Mouse (Mus musculus) embryonic facial prominence, embryonic 14.5 days (tissue): ENCODE results near the gene Mrpl12. TPM values are rescaled to one million over a fixed set of nuclear protein-coding genes. Genes with fewer than 3 reads are reported as not detected.

ENCODE experiments used
- ATAC-seq: fragments of 200-750 bp; cut with Nextera tagmentation; 2 replicates; pipeline ENCODE4 v1.8.0; 2017; ENCODE audit warnings: low read depth, moderate number of reproducible peaks, moderate TSS enrichment
- DNase-seq: peaks from one replicate; pipeline ENCODE4 v3.0.0-alpha.2; 2015; ENCODE audit warnings: low spot score
- H3K27ac ChIP-seq: fragments of 300-500 bp; sonication (generic); replicated peaks from 2 replicates; pipeline ENCODE4 v1.5.1; 2014; ENCODE audit warnings: low read depth, mild to moderate bottlenecking, low read length, moderate library complexity
- H3K27me3 ChIP-seq: fragments of 300-500 bp; sonication (generic); replicated peaks from 2 replicates; pipeline ENCODE4 v1.6.1; 2014; ENCODE audit warnings: low read length; ENCODE audit not compliant: control insufficient read depth, insufficient read depth
- H3K36me3 ChIP-seq: fragments of 300-500 bp; sonication (generic); 2 replicates; pipeline ENCODE4 v1.6.1; 2014; ENCODE audit warnings: low read length, mixed read lengths; ENCODE audit not compliant: control insufficient read depth, insufficient read depth
- H3K4me1 ChIP-seq: fragments of 300-500 bp; sonication (generic); 2 replicates; pipeline ENCODE4 v1.6.1; 2014; ENCODE audit warnings: antibody characterized with exemption, low read length; ENCODE audit not compliant: control insufficient read depth, insufficient read depth
- H3K4me2 ChIP-seq: fragments of 300-500 bp; sonication (generic); 2 replicates; pipeline ENCODE4 v1.6.1; 2014; ENCODE audit warnings: low read depth, mild to moderate bottlenecking, low read length, moderate library complexity, mixed read lengths
- H3K4me3 ChIP-seq: fragments of 300-500 bp; sonication (generic); 2 replicates; pipeline ENCODE4 v1.5.1; 2014; ENCODE audit warnings: low read depth, mild to moderate bottlenecking, low read length
- H3K9ac ChIP-seq: fragments of 300-500 bp; sonication (generic); 2 replicates; pipeline ENCODE4 v1.6.1; 2014; ENCODE audit warnings: low read depth, mild to moderate bottlenecking, low read length, moderate library complexity, mixed read lengths
- H3K9me3 ChIP-seq: fragments of 300-500 bp; sonication (generic); 2 replicates; pipeline ENCODE4 v1.6.1; 2016; ENCODE audit warnings: low read length; ENCODE audit not compliant: control insufficient read depth
- WGBS: fragments of 180-500 bp; shearing (Covaris S2); extraction: QIAGEN DNeasy Blood & Tissue Kit; methylation state at CpG from one replicate; pipeline ENCODE4 v1.1.7; 2014; 5-methylcytosine and 5-hydroxymethylcytosine counted together
- polyA plus RNA-seq: library from polyadenylated mRNA; unstranded; fragments of >200 nt; fragmentation: Nextera tagmentation; extraction: Ambion mirVana; gene quantifications from 2 replicates; pipeline ENCODE4 v1.2.1, GENCODE M21; 2014

Mrpl12 gene
- polyA plus RNA-seq, 1 experiment from 2014 or later, result 148 TPM

GRCm38 (mm10) chr11:120452246-120452645 is 32.2 kb upstream of the Mrpl12 start:
- Histone ChIP-seq H3K9ac (no peak overlapping the region), H3K4me1 (no peaks in the 10 kb centered on the region; the same call in 1 of the 2 replicates), H3K4me2 (no peak overlapping the region), H3K27ac (no peak overlapping the region), H3K9me3 (no peaks in the 10 kb centered on the region), H3K36me3 (no peaks in the 10 kb centered on the region), H3K4me3 (no peak overlapping the region), H3K27me3 (no peaks in the 10 kb centered on the region)
- no peak for DNase-seq
- no peak for ATAC-seq
- WGBS, result 59% methylated on average over 3 of the region's 3 CpGs

DNA sequence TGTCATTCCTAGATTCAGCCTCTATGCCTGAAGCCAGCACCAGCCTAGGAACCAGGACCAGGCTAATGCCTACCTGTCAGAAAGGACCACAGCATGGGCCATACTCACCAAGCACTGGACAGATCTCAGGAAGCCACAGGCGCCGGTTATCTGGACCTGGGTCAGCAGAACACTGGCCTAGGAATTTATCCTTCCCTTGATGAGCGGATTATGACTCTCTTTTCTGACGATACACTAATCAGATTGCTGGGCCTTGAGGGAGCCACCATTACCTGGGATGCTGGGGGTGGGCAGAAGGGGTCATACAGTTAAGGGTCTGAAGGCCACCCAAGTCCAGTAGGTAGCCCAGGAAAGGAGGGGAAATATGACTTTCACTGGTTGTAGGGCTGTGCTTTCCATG is 31.1 kb upstream of the Mrpl12 start, which contains the start of gene Pde6g:
TSS of gene Pde6g (minus strand) at position 195 of the 400 bp plus-strand sequence.
- Histone ChIP-seq H3K9me3 (no peaks in the 10 kb centered on the region), H3K9ac (no peak within 1 kb of the TSS), H3K4me2 (no peak within 1 kb of the TSS), H3K4me1 (no peaks in the 10 kb centered on the region; the same call in 1 of the 2 replicates), H3K4me3 (no peak within 1 kb of the TSS), H3K27me3 (no peaks in the 10 kb centered on the region), H3K36me3 (no peaks in the 10 kb centered on the region), H3K27ac (no peak within 1 kb of the TSS)
- ATAC-seq (no peak), DNase-seq (no peak)
- WGBS, result 82% methylated on average over 4 of the region's 4 CpGs

DNA sequence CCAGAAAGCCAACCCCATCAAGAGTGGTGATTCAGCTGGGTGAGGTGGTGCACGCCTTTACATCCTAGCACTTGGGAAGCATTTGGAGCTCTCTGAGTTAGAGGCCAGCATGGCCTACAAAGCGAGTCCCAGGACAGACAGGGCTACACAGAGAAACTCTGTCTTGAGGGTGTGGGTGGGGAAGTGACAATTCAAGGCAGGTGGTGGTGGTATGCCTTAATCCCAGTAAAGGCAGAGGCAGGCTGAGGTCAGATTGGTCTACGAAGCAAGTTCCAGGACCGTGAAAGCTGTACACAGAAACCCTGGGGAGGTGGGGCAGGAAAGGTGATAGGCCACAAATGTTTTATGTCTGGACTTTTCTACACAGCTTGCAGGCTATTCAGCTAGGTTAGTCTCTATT is 29.4 kb upstream of the Mrpl12 start:
- H3K27ac ChIP-seq, result no peak overlapping the region
- no peak overlapping the region for H3K9ac ChIP-seq
- H3K9me3 ChIP-seq, result no peaks in the 10 kb centered on the region
- H3K4me2 ChIP-seq, result no peak overlapping the region
- no peak for ATAC-seq
- WGBS, result 86% methylated on average over 4 of the region's 4 CpGs
- no peak overlapping the region for H3K4me3 ChIP-seq
- H3K4me1 ChIP-seq, result no peaks in the 10 kb centered on the region; the same call in 1 of the 2 replicates
- no peaks in the 10 kb centered on the region for H3K27me3 ChIP-seq
- DNase-seq, result no peak
- H3K36me3 ChIP-seq, result peaks cover 8% of the 10 kb centered on the region; the same call in 1 of the 2 replicates

DNA sequence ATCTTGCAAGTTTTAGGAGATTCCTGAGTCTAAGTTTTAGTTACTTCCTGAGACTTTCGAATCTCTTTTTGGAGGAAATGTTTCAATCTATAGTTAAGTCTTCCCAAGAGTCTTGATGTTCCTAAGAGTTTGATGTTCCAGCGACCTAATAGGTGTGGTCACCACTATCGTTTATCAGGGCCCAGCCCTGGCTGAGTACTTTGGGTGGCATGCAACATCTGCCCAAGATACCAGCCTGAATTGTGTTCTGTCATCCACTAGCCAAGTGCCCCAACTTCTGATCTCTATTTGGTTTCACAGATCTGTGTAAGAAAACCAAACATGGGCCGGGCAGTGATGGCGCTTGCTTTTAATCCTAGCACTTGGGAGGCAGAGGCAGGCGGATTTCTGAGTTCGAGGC is 29.0 kb upstream of the Mrpl12 start:
- no peak for ATAC-seq
- H3K27ac ChIP-seq, result no peak overlapping the region
- no peaks in the 10 kb centered on the region for H3K27me3 ChIP-seq
- DNase-seq, result no peak
- no peaks in the 10 kb centered on the region for H3K9me3 ChIP-seq
- H3K4me2 ChIP-seq, result no peak overlapping the region
- no peak overlapping the region for H3K4me3 ChIP-seq
- 97% methylated on average over 7 of the region's 7 CpGs for WGBS
- no peaks in the 10 kb centered on the region; the same call in 1 of the 2 replicates for H3K4me1 ChIP-seq
- H3K36me3 ChIP-seq, result peaks cover 11% of the 10 kb centered on the region; the same call in 1 of the 2 replicates
- no peak overlapping the region for H3K9ac ChIP-seq

- Histone ChIP-seq H3K36me3 (peaks cover 30% of the 10 kb centered on the region), H3K4me2 (peak overlapping the region; percentile 72), H3K4me1 (no peaks in the 10 kb centered on the region; the same call in 1 of the 2 replicates), H3K4me3 (peak overlapping the region; percentile 71), H3K9me3 (no peaks in the 10 kb centered on the region), H3K9ac (peak overlapping the region; percentile 94), H3K27ac (peak overlapping the region; percentile 76), H3K27me3 (no peaks in the 10 kb centered on the region)
- no peak for DNase-seq
- 37% methylated on average over 14 of the region's 14 CpGs for WGBS
- ATAC-seq, result peak; percentile 14
These were observed 27.0 kb upstream of the Mrpl12 start for GRCm38 (mm10) chr11:120457370-120457769.

- Histone ChIP-seq H3K27me3 (no peaks in the 10 kb centered on the region), H3K36me3 (peaks cover 35% of the 10 kb centered on the region), H3K4me3 (peak within 1 kb of the TSS; percentile 71), H3K9ac (peak within 1 kb of the TSS; percentile 94), H3K4me1 (no peaks in the 10 kb centered on the region; the same call in 1 of the 2 replicates), H3K9me3 (no peaks in the 10 kb centered on the region), H3K27ac (peak within 1 kb of the TSS; percentile 76), H3K4me2 (peak within 1 kb of the TSS; percentile 72)
- DNase-seq (peak; percentile 94), ATAC-seq (peak; percentile 92)
- 6% methylated on average over 51 of the region's 62 CpGs for WGBS
These were observed 26.4 kb upstream of the Mrpl12 start, which contains the start of the genes Oxld1 and Ccdc137 for GRCm38 (mm10) chr11:120457772-120458751. Oxld1 (minus strand) TSS chr11:120458068. Ccdc137 (plus strand) TSS chr11:120458115.

DNA sequence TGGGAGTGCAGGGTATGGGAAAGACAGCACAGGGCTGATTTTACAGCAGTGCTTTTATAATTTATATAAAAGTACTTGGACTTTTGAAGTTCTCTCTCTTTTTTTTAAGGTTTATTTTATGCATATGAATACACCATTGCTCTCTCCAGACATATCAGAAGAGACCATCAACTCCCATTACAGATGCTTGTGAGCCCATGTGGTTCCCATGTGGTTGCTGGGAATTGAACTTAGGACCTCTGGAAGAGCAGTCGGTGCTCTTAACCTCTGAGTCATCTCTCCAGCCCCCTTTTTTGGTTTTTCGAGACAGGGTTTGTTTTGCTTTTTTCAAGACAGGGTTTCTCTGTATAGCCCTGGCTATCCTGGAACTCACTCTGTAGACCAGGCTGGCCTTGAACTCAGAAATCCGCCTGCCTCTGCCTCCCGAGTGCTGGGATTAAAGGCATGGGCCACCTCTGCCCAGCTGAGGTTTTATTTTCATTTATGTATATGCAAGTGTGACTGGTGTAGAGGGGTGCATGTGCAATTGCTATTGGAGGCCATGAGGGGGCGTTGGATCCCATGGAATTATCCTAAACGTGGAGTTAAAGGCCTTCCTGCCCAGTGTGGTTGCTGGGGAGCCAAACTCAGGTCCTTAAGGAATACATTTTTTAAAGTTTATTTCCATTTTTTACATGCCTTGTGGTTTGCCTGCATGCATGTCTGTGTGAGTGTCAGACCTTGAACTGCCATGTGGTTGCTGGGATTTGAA is 25.4 kb upstream of the Mrpl12 start:
- peak overlapping the region; percentile 94 for H3K9ac ChIP-seq
- DNase-seq, result no peak
- peak overlapping the region; percentile 71 for H3K4me3 ChIP-seq
- no peaks in the 10 kb centered on the region for H3K9me3 ChIP-seq
- peak overlapping the region; percentile 76; the same call in 1 of the 2 replicates for H3K27ac ChIP-seq
- no peak for ATAC-seq
- no peaks in the 10 kb centered on the region; the same call in 1 of the 2 replicates for H3K4me1 ChIP-seq
- H3K36me3 ChIP-seq, result peaks cover 44% of the 10 kb centered on the region
- WGBS, result 74% methylated on average over 6 of the region's 6 CpGs
- H3K27me3 ChIP-seq, result no peaks in the 10 kb centered on the region
- peak overlapping the region; percentile 72 for H3K4me2 ChIP-seq

DNA sequence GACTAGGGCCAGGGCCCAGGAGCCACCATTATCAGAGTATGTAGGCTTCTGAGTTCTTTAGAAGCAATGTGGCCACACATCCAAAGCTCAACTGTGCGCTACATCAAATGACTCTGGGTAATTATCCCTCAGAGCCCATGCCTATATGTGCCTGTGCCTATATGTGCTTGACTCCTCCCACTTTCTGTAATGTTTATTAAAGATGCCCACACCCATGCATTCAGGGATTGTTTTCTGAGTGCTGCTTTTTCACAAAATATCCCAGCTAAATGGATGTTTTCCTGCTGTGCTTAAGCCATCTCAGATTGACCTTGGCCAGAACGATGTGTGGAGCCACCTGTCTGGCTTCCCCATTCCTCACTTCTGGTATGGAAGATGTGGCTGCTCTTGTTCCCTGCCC is 20.9 kb upstream of the Mrpl12 start:
- ATAC-seq, result no peak
- Histone ChIP-seq H3K4me2 (no peak overlapping the region), H3K9ac (no peak overlapping the region), H3K27ac (no peak overlapping the region), H3K36me3 (peaks cover 59% of the 10 kb centered on the region), H3K4me1 (peaks cover 12% of the 10 kb centered on the region), H3K4me3 (no peak overlapping the region), H3K9me3 (no peaks in the 10 kb centered on the region), H3K27me3 (no peaks in the 10 kb centered on the region)
- 88% methylated on average over 2 of the region's 2 CpGs for WGBS
- no peak for DNase-seq
